Mouse (Mus musculus) ES-E14 (cell line): ENCODE data around the gene Elf1. TPM values are rescaled to one million over a fixed set of nuclear protein-coding genes. Genes with fewer than 3 reads are reported as not detected.
"Not testable (repeated sequence)": the region's sequence is repeated elsewhere in the genome, so short reads cannot be mapped to it uniquely, and the experiment has no call there.

Experiments used
- DNase-seq: peaks from one replicate; pipeline ENCODE4 v3.0.0-alpha.2; 2013; ENCODE audit warnings: low read depth, low spot score
- H3K27ac ChIP-seq: 2 replicates; pipeline ENCODE4 v1.5.1; 2012; ENCODE audit warnings: low read depth, mild to moderate bottlenecking, low read length, moderate library complexity, mixed read lengths; ENCODE audit not compliant: poor library complexity, insufficient read depth, severe bottlenecking
- H3K36me3 ChIP-seq: 2 replicates; pipeline ENCODE4 v1.6.1; 2012; ENCODE audit warnings: mild to moderate bottlenecking, low read length, moderate library complexity, mixed read lengths; ENCODE audit not compliant: control insufficient read depth, poor library complexity, insufficient read depth, severe bottlenecking
- H3K4me1 ChIP-seq, 2 experiments: fragments of 150-350 bp in 1 of 2; sonication (generic) in 1 of 2; 2 replicates each; pipeline ENCODE4 v1.6.1; 2012; ENCODE audit warnings: low read length in 2 of 2, mild to moderate bottlenecking in 1 of 2, mixed read lengths in 1 of 2; ENCODE audit not compliant: control insufficient read depth in 2 of 2, insufficient read depth in 2 of 2, poor library complexity in 1 of 2
- H3K4me3 ChIP-seq, 2 experiments: fragments of 150-350 bp in 1 of 2; sonication (generic) in 1 of 2; 2 replicates each; pipeline ENCODE4 v1.5.1; 2012; ENCODE audit warnings: low read length in 2 of 2, low read depth in 1 of 2, mild to moderate bottlenecking in 1 of 2, mixed read lengths in 1 of 2; ENCODE audit not compliant: insufficient read depth in 1 of 2, poor library complexity in 1 of 2, severe bottlenecking in 1 of 2
- H3K9ac ChIP-seq: 2 replicates; pipeline ENCODE4 v1.6.1; 2012; ENCODE audit warnings: low read depth, mild to moderate bottlenecking, low read length, mixed read lengths; ENCODE audit not compliant: poor library complexity, insufficient read depth, severe bottlenecking
- H3K9me3 ChIP-seq: fragments of 150-350 bp; sonication (generic); 2 replicates; pipeline ENCODE4 v1.6.1; 2012; ENCODE audit warnings: low read depth, mild to moderate bottlenecking, low read length; ENCODE audit not compliant: control insufficient read depth, insufficient read depth
- CHD2 ChIP-seq: IDR thresholded peaks from 2 replicates; pipeline ENCODE4 v1.6.1; 2014; ENCODE audit warnings: mild to moderate bottlenecking, low read depth, low read length, inconsistent platforms
- HCFC1 ChIP-seq: IDR thresholded peaks from 2 replicates; pipeline ENCODE4 v1.6.1; 2012; ENCODE audit warnings: low read length, inconsistent platforms, borderline replicate concordance; ENCODE audit not compliant: insufficient read depth
- MAFK ChIP-seq: IDR thresholded peaks from 2 replicates; pipeline ENCODE4 v1.6.1; 2014; ENCODE audit warnings: mild to moderate bottlenecking, low read depth, low read length, inconsistent platforms; ENCODE audit not compliant: insufficient read depth
- ZC3H11A ChIP-seq: IDR thresholded peaks from 2 replicates; pipeline ENCODE4 v1.6.1; 2012; ENCODE audit warnings: low read depth, mild to moderate bottlenecking, inconsistent platforms, low read length, borderline replicate concordance
- ZNF384 ChIP-seq: IDR thresholded peaks from 2 replicates; pipeline ENCODE4 v1.6.1; 2012; ENCODE audit warnings: low read depth, low read length, inconsistent platforms
- in situ Hi-C, 2 experiments: fragments of 600-800 bp; cut with MboI; formaldehyde crosslinking; loops; one replicate each; pipeline ENCODE4 v1.15.1; 2025; ENCODE audit warnings: low sequenced_read_pairs in 2 of 2, inconsistent platforms in 1 of 2; ENCODE audit not compliant: unreplicated experiment in 2 of 2
- total RNA-seq: library from RNA; depleted of rRNA; stranded (reverse); fragments of 300-350 nt; gene quantifications from 2 replicates; pipeline ENCODE4 v1.2.3, GENCODE M21; 2012

Elf1 gene
- total RNA-seq, 1 experiment, result 4.4 TPM

DNA sequence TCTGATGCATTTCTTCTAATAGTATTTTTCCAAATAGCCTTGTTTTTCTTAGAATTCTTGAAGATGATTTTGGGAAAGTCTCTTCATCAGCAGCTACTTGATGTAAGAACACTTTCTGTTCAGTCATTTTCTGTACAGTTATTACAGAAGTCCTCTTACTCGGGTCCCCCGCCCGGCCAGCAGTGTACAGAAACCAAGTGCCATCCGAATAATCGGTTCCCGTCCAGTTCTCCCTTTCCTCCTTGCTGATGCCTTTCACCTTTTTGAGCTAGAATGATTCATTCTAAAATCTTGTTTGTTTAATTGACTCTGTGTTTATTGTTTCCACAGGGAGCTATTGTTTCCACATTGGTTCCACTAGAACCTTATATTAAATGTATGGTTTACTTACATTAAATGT lies 49.8 kb downstream of the Elf1 start:
- peaks cover 0 to 2% of the 10 kb centered on the region in 2 experiments; a peak in 1 of 4 replicates for H3K4me1 ChIP-seq
- TF ChIP-seq ZC3H11A (no peak), CHD2 (no peak), HCFC1 (no peak), ZNF384 (no peak), MAFK (no peak)
- no peak for DNase-seq
- H3K4me3 ChIP-seq, result no peak overlapping the region
- no peak overlapping the region for H3K27ac ChIP-seq
- no peak overlapping the region for H3K9ac ChIP-seq
- H3K36me3 ChIP-seq, result no peaks in the 10 kb centered on the region
- no peaks in the 10 kb centered on the region for H3K9me3 ChIP-seq
- in situ Hi-C loops, result no loop called here

- H3K36me3 ChIP-seq, result no peaks in the 10 kb centered on the region
- TF ChIP-seq ZNF384, result no peak
- TF ChIP-seq MAFK, result no peak
- TF ChIP-seq CHD2, result no peak
- TF ChIP-seq ZC3H11A, result no peak
- TF ChIP-seq HCFC1, result no peak
- H3K27ac ChIP-seq, result no peak overlapping the region
- in situ Hi-C loops, result no loop called here
- H3K4me1 ChIP-seq, result peaks cover 0 to 2% of the 10 kb centered on the region in 2 experiments; a peak in 1 of 4 replicates
- DNase-seq, result no peak
- H3K4me3 ChIP-seq, result no peak overlapping the region
- H3K9ac ChIP-seq, result no peak overlapping the region
- no peaks in the 10 kb centered on the region for H3K9me3 ChIP-seq
These were observed 51.2 kb downstream of the Elf1 start for GRCm38 (mm10) chr14:79532036-79532776.

DNA sequence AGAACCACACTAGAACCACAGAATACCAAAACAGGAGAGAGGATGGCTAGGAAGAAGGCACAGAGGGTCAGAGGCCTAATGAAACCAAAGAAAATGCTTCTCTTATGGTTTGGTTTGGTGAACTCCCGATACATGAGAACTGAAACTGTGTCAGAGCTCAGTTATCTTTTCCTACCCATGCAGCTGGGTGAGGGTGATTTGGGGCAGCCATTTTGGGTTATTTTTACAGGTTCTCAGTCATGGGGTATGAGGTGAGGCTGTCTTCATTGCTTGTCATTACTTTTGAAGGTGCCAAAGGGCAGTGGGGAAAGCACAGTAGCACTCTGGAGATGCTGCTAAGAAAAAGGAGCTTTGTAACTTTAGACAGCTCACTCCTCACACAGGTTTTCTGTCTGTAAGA lies 52.4 kb downstream of the Elf1 start:
- in situ Hi-C loops, result no loop called here
- no peak overlapping the region for H3K27ac ChIP-seq
- H3K4me3 ChIP-seq, result no peak overlapping the region
- DNase-seq, result no peak
- no peaks in the 10 kb centered on the region for H3K36me3 ChIP-seq
- TF ChIP-seq CHD2 (no peak), HCFC1 (no peak), ZNF384 (no peak), ZC3H11A (no peak), MAFK (no peak)
- H3K9me3 ChIP-seq, result no peaks in the 10 kb centered on the region
- H3K4me1 ChIP-seq, result no peaks in the 10 kb centered on the region; a peak in 1 of 4 replicates
- H3K9ac ChIP-seq, result no peak overlapping the region

DNA sequence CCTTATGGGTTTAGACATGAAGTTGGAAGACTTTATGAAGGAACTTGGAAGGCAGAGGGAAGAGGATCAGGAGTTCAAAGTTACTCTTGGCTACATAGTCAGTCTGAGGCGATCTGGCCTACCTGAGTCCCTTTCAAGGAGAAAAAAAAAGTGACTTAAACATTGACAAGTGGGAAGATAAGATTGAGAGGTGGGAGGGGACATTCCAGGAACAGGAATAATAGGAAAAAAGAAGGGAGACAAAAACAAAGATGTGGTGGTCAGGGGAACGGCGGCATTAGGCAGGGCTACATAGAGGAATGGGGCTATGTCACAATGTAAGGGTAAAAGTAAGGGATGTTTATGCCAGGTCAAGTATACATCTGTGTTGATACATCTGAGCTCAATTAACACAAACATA lies 53.2 kb downstream of the Elf1 start:
- Histone ChIP-seq H3K4me1 (no peaks in the 10 kb centered on the region; a peak in 1 of 4 replicates), H3K27ac (no peak overlapping the region), H3K9me3 (no peaks in the 10 kb centered on the region), H3K36me3 (no peaks in the 10 kb centered on the region), H3K9ac (no peak overlapping the region), H3K4me3 (no peak overlapping the region)
- in situ Hi-C loops, result no loop called here
- TF ChIP-seq ZNF384 (no peak), ZC3H11A (no peak), CHD2 (no peak), MAFK (no peak), HCFC1 (no peak)
- DNase-seq, result no peak

- H3K9ac ChIP-seq, H3K36me3 ChIP-seq, H3K4me1 ChIP-seq, H3K9me3 ChIP-seq, in situ Hi-C loops, H3K4me3 ChIP-seq, H3K27ac ChIP-seq, DNase-seq: not testable (repeated sequence)
These were observed 53.7 kb downstream of the Elf1 start for GRCm38 (mm10) chr14:79534656-79535055.
